Mouse (Mus musculus): ENCODE results near the gene Ern1. TPM values are rescaled to one million over a fixed set of nuclear protein-coding genes. Genes with fewer than 3 reads are reported as not detected.

Ern1 gene
- total RNA-seq, 1 experiment: 7.4 TPM

- peaks cover 16% of the 10 kb centered on the region; the same call in 1 of the 2 replicates for H3K36me3 ChIP-seq (ENCODE audit: control insufficient read depth, insufficient read depth, low read length, poor library complexity, severe bottlenecking)
- peaks cover 0 to 3% of the 10 kb centered on the region in 2 experiments; a peak in 2 of 4 replicates for H3K4me1 ChIP-seq (ENCODE audit: control insufficient read depth in 2 of 2, insufficient read depth in 2 of 2, low read length in 2 of 2, poor library complexity in 1 of 2)
- H3K9me3 ChIP-seq (ENCODE audit: control insufficient read depth, insufficient read depth, low read depth, low read length): no peaks in the 10 kb centered on the region
- TF ChIP-seq MAFK (IDR thresholded peaks at IDR 0.05; ENCODE audit: insufficient read depth, low read depth, low read length) (no peak), ZC3H11A (IDR thresholded peaks at IDR 0.05; ENCODE audit: borderline replicate concordance, low read depth, low read length) (no peak), CHD2 (IDR thresholded peaks at IDR 0.05; ENCODE audit: low read depth, low read length) (no peak), ZNF384 (IDR thresholded peaks at IDR 0.05; ENCODE audit: low read depth, low read length) (no peak), HCFC1 (IDR thresholded peaks at IDR 0.05; ENCODE audit: borderline replicate concordance, insufficient read depth, low read length) (no peak)
- H3K27ac ChIP-seq (ENCODE audit: insufficient read depth, low read depth, low read length, poor library complexity, severe bottlenecking): no peak overlapping the region
- in situ Hi-C loops (cut with MboI; ENCODE audit: low sequenced_read_pairs in 2 of 2, unreplicated experiment in 2 of 2): no loop called here
- H3K9ac ChIP-seq (ENCODE audit: insufficient read depth, low read depth, low read length, poor library complexity, severe bottlenecking): no peak overlapping the region
- DNase-seq (ENCODE audit: low read depth, low spot score): no peak
- no peak overlapping the region for H3K4me3 ChIP-seq (ENCODE audit: insufficient read depth in 1 of 2, low read depth in 1 of 2, low read length in 2 of 2, poor library complexity in 1 of 2, severe bottlenecking in 1 of 2)
These were observed 42.1 kb upstream of the Ern1 start for GRCm38 (mm10) chr11:106529786-106530185.

GRCm38 (mm10) chr11:106529113-106529512, 41.5 kb upstream of the Ern1 start:
- DNase-seq (ENCODE audit: low read depth, low spot score): no peak
- H3K4me1 ChIP-seq (ENCODE audit: control insufficient read depth in 2 of 2, insufficient read depth in 2 of 2, low read length in 2 of 2, poor library complexity in 1 of 2): no peaks in the 10 kb centered on the region; a peak in 1 of 4 replicates
- no peaks in the 10 kb centered on the region for H3K9me3 ChIP-seq (ENCODE audit: control insufficient read depth, insufficient read depth, low read depth, low read length)
- H3K9ac ChIP-seq (ENCODE audit: insufficient read depth, low read depth, low read length, poor library complexity, severe bottlenecking): no peak overlapping the region
- in situ Hi-C loops (cut with MboI; ENCODE audit: low sequenced_read_pairs in 2 of 2, unreplicated experiment in 2 of 2): no loop called here
- H3K4me3 ChIP-seq (ENCODE audit: insufficient read depth in 1 of 2, low read depth in 1 of 2, low read length in 2 of 2, poor library complexity in 1 of 2, severe bottlenecking in 1 of 2): no peak overlapping the region
- no peak overlapping the region for H3K27ac ChIP-seq (ENCODE audit: insufficient read depth, low read depth, low read length, poor library complexity, severe bottlenecking)
- H3K36me3 ChIP-seq (ENCODE audit: control insufficient read depth, insufficient read depth, low read length, poor library complexity, severe bottlenecking): peaks cover 16% of the 10 kb centered on the region; the same call in 1 of the 2 replicates
- TF ChIP-seq HCFC1 (IDR thresholded peaks at IDR 0.05; ENCODE audit: borderline replicate concordance, insufficient read depth, low read length) (no peak), ZC3H11A (IDR thresholded peaks at IDR 0.05; ENCODE audit: borderline replicate concordance, low read depth, low read length) (no peak), MAFK (IDR thresholded peaks at IDR 0.05; ENCODE audit: insufficient read depth, low read depth, low read length) (no peak)

GRCm38 (mm10) chr11:106527926-106528325, 40.3 kb upstream of the Ern1 start:
- Histone ChIP-seq H3K27ac (ENCODE audit: insufficient read depth, low read depth, low read length, poor library complexity, severe bottlenecking) (no peak overlapping the region), H3K4me3 (ENCODE audit: insufficient read depth in 1 of 2, low read depth in 1 of 2, low read length in 2 of 2, poor library complexity in 1 of 2, severe bottlenecking in 1 of 2) (no peak overlapping the region), H3K36me3 (ENCODE audit: control insufficient read depth, insufficient read depth, low read length, poor library complexity, severe bottlenecking) (peaks cover 11% of the 10 kb centered on the region; the same call in 1 of the 2 replicates), H3K9ac (ENCODE audit: insufficient read depth, low read depth, low read length, poor library complexity, severe bottlenecking) (no peak overlapping the region), H3K4me1 (ENCODE audit: control insufficient read depth in 2 of 2, insufficient read depth in 2 of 2, low read length in 2 of 2, poor library complexity in 1 of 2) (no peaks in the 10 kb centered on the region; a peak in 1 of 4 replicates), H3K9me3 (ENCODE audit: control insufficient read depth, insufficient read depth, low read depth, low read length) (no peaks in the 10 kb centered on the region)
- DNase-seq (ENCODE audit: low read depth, low spot score): no peak
- TF ChIP-seq CHD2 (IDR thresholded peaks at IDR 0.05; ENCODE audit: low read depth, low read length) (no peak), HCFC1 (IDR thresholded peaks at IDR 0.05; ENCODE audit: borderline replicate concordance, insufficient read depth, low read length) (no peak), ZC3H11A (IDR thresholded peaks at IDR 0.05; ENCODE audit: borderline replicate concordance, low read depth, low read length) (no peak), ZNF384 (IDR thresholded peaks at IDR 0.05; ENCODE audit: low read depth, low read length) (no peak), MAFK (IDR thresholded peaks at IDR 0.05; ENCODE audit: insufficient read depth, low read depth, low read length) (no peak)
- in situ Hi-C loops (cut with MboI; ENCODE audit: low sequenced_read_pairs in 2 of 2, unreplicated experiment in 2 of 2): no loop called here

GRCm38 (mm10) chr11:106527147-106527821, 39.6 kb upstream of the Ern1 start:
- Histone ChIP-seq H3K4me3 (ENCODE audit: insufficient read depth in 1 of 2, low read depth in 1 of 2, low read length in 2 of 2, poor library complexity in 1 of 2, severe bottlenecking in 1 of 2) (no peak overlapping the region), H3K27ac (ENCODE audit: insufficient read depth, low read depth, low read length, poor library complexity, severe bottlenecking) (no peak overlapping the region), H3K9ac (ENCODE audit: insufficient read depth, low read depth, low read length, poor library complexity, severe bottlenecking) (no peak overlapping the region), H3K4me1 (ENCODE audit: control insufficient read depth in 2 of 2, insufficient read depth in 2 of 2, low read length in 2 of 2, poor library complexity in 1 of 2) (no peaks in the 10 kb centered on the region; a peak in 1 of 4 replicates), H3K36me3 (ENCODE audit: control insufficient read depth, insufficient read depth, low read length, poor library complexity, severe bottlenecking) (peaks cover 8% of the 10 kb centered on the region; the same call in 1 of the 2 replicates), H3K9me3 (ENCODE audit: control insufficient read depth, insufficient read depth, low read depth, low read length) (no peaks in the 10 kb centered on the region)
- DNase-seq (ENCODE audit: low read depth, low spot score): no peak
- TF ChIP-seq HCFC1 (IDR thresholded peaks at IDR 0.05; ENCODE audit: borderline replicate concordance, insufficient read depth, low read length) (no peak), MAFK (IDR thresholded peaks at IDR 0.05; ENCODE audit: insufficient read depth, low read depth, low read length) (no peak), ZNF384 (IDR thresholded peaks at IDR 0.05; ENCODE audit: low read depth, low read length) (no peak), CHD2 (IDR thresholded peaks at IDR 0.05; ENCODE audit: low read depth, low read length) (no peak), ZC3H11A (IDR thresholded peaks at IDR 0.05; ENCODE audit: borderline replicate concordance, low read depth, low read length) (no peak)
- in situ Hi-C loops (cut with MboI; ENCODE audit: low sequenced_read_pairs in 2 of 2, unreplicated experiment in 2 of 2): no loop called here
